Mouse (Mus musculus): ENCODE measurements around the gene Prcd. TPM values are rescaled to one million over a fixed set of nuclear protein-coding genes. Genes with fewer than 3 reads are reported as not detected.

The Prcd gene
- polyA plus RNA-seq, 1 experiment from 2014 or later, result 1.6 TPM

- Histone ChIP-seq H3K9ac (replicated peaks; ENCODE audit: low read length) (no peak overlapping the region), H3K4me3 (replicated peaks; ENCODE audit: low read depth, low read length) (no peak overlapping the region), H3K9me3 (ENCODE audit: control insufficient read depth, low read length) (no peaks in the 10 kb centered on the region), H3K27me3 (ENCODE audit: control insufficient read depth, insufficient read depth, low read length) (no peaks in the 10 kb centered on the region), H3K4me1 (ENCODE audit: control insufficient read depth, insufficient read depth, low read length) (no peaks in the 10 kb centered on the region), H3K36me3 (ENCODE audit: control insufficient read depth, insufficient read depth, low read length) (no peaks in the 10 kb centered on the region), H3K27ac (replicated peaks; ENCODE audit: low read depth, low read length) (no peak overlapping the region), H3K4me2 (ENCODE audit: low read length) (no peak overlapping the region)
- DNase-seq (no peak), ATAC-seq (ENCODE audit: low FRiP score, low TSS enrichment) (no peak)
- WGBS, result 83% methylated on average over 10 of the region's 10 CpGs
Measured at GRCm38 (mm10) chr11:116616438-116617118, 36.8 kb upstream of the Prcd start.

- Histone ChIP-seq H3K4me1 (ENCODE audit: control insufficient read depth, insufficient read depth, low read length) (no peaks in the 10 kb centered on the region), H3K27ac (replicated peaks; ENCODE audit: low read depth, low read length) (no peak overlapping the region), H3K27me3 (ENCODE audit: control insufficient read depth, insufficient read depth, low read length) (no peaks in the 10 kb centered on the region), H3K4me2 (ENCODE audit: low read length) (no peak overlapping the region), H3K9me3 (ENCODE audit: control insufficient read depth, low read length) (no peaks in the 10 kb centered on the region), H3K9ac (replicated peaks; ENCODE audit: low read length) (no peak overlapping the region), H3K36me3 (ENCODE audit: control insufficient read depth, insufficient read depth, low read length) (no peaks in the 10 kb centered on the region), H3K4me3 (replicated peaks; ENCODE audit: low read depth, low read length) (no peak overlapping the region)
- ATAC-seq (ENCODE audit: low FRiP score, low TSS enrichment) (no peak), DNase-seq (no peak)
- WGBS, result 84% methylated on average over 7 of the region's 7 CpGs
Measured at GRCm38 (mm10) chr11:116617641-116618040, 35.7 kb upstream of the Prcd start.

DNA sequence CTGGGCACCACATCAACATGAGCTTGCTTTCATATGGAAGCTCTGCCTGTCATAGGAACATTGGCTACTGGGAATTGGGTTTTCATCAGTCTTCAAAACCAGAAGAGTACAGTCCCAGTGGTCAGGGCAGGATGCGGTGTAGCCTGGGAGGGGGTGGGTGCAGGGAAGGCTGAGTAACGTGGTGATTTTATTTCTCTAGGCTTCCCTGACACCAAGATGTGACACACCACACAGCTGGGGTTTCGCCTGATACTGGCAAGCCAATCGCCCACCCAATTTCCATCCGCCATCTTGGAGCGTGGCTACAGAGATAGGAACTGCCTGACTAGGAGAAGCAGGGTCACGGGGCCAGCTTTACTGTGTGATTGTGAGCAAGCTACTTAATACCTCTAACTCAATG is 34.7 kb upstream of the Prcd start:
- Histone ChIP-seq H3K9me3 (ENCODE audit: control insufficient read depth, low read length) (no peaks in the 10 kb centered on the region), H3K4me3 (replicated peaks; ENCODE audit: low read depth, low read length) (no peak overlapping the region), H3K27ac (replicated peaks; ENCODE audit: low read depth, low read length) (no peak overlapping the region), H3K9ac (replicated peaks; ENCODE audit: low read length) (no peak overlapping the region), H3K36me3 (ENCODE audit: control insufficient read depth, insufficient read depth, low read length) (no peaks in the 10 kb centered on the region), H3K4me2 (ENCODE audit: low read length) (no peak overlapping the region), H3K27me3 (ENCODE audit: control insufficient read depth, insufficient read depth, low read length) (peaks cover 5% of the 10 kb centered on the region; the same call in 1 of the 2 replicates), H3K4me1 (ENCODE audit: control insufficient read depth, insufficient read depth, low read length) (no peaks in the 10 kb centered on the region; the same call in 1 of the 2 replicates)
- WGBS, result 92% methylated on average over 7 of the region's 7 CpGs
- DNase-seq (no peak), ATAC-seq (ENCODE audit: low FRiP score, low TSS enrichment) (no peak)

DNA sequence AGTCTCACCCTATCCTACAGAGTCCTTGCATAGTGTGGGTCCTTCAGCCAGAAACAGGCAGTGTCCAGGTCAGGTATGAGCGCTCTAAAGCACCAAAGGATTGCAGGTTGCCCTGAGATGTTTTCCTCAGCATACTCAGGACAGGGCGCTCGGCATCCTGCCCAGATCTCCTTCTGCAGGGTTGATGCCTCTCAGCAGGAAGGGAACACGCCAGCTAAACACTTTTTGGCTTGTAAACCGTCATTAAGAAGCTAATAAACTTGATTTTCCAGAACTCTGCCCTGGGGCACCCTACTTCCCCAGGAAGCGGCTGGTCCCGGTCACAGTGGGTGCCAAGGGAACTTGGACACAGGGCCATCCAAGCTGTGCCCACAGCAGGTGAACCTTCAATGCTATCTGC is 34.2 kb upstream of the Prcd start:
- no peaks in the 10 kb centered on the region for H3K36me3 ChIP-seq (ENCODE audit: control insufficient read depth, insufficient read depth, low read length)
- no peak overlapping the region for H3K27ac ChIP-seq (replicated peaks; ENCODE audit: low read depth, low read length)
- 87% methylated on average over 7 of the region's 7 CpGs for WGBS
- DNase-seq, result no peak
- no peak overlapping the region for H3K4me3 ChIP-seq (replicated peaks; ENCODE audit: low read depth, low read length)
- no peak for ATAC-seq (ENCODE audit: low FRiP score, low TSS enrichment)
- H3K9me3 ChIP-seq (ENCODE audit: control insufficient read depth, low read length), result no peaks in the 10 kb centered on the region
- H3K27me3 ChIP-seq (ENCODE audit: control insufficient read depth, insufficient read depth, low read length), result peaks cover 10% of the 10 kb centered on the region; the same call in 1 of the 2 replicates
- no peak overlapping the region for H3K4me2 ChIP-seq (ENCODE audit: low read length)
- H3K4me1 ChIP-seq (ENCODE audit: control insufficient read depth, insufficient read depth, low read length), result peaks cover 5% of the 10 kb centered on the region; the same call in 1 of the 2 replicates
- no peak overlapping the region for H3K9ac ChIP-seq (replicated peaks; ENCODE audit: low read length)

DNA sequence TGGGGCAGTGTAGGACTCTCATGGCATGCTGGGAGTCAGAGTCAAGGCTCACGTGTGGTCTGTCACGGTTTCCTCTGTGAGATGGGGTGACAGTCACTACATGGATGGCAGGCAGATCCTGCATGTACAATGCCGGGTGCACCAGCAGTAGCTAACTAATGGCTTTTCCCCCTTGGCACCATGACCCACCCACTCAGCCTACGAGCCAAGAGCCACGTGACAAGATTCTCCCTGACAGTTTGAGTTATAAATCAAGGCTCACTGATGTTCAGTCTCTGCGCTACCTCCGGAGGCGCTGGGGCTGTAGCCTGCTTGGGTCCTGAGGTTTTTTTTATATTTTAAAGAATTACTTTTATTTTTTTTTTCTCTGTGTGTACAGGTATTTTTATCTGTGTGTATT is 33.8 kb upstream of the Prcd start:
- DNase-seq, result no peak

GRCm38 (mm10) chr11:116620073-116620472 is 33.3 kb upstream of the Prcd start:
- Histone ChIP-seq H3K4me2 (ENCODE audit: low read length) (no peak overlapping the region), H3K27ac (replicated peaks; ENCODE audit: low read depth, low read length) (no peak overlapping the region), H3K27me3 (ENCODE audit: control insufficient read depth, insufficient read depth, low read length) (peaks cover 19% of the 10 kb centered on the region), H3K9ac (replicated peaks; ENCODE audit: low read length) (no peak overlapping the region), H3K4me1 (ENCODE audit: control insufficient read depth, insufficient read depth, low read length) (peaks cover 5% of the 10 kb centered on the region; the same call in 1 of the 2 replicates), H3K36me3 (ENCODE audit: control insufficient read depth, insufficient read depth, low read length) (no peaks in the 10 kb centered on the region), H3K9me3 (ENCODE audit: control insufficient read depth, low read length) (no peaks in the 10 kb centered on the region), H3K4me3 (replicated peaks; ENCODE audit: low read depth, low read length) (no peak overlapping the region)
- no peak for ATAC-seq (ENCODE audit: low FRiP score, low TSS enrichment)
- peak; percentile 10 for DNase-seq
- WGBS, result 42% methylated on average over 9 of the region's 9 CpGs

More for the DNA sequence above, 33.8 kb upstream of the Prcd start:
- peaks cover 5% of the 10 kb centered on the region; the same call in 1 of the 2 replicates for H3K4me1 ChIP-seq (ENCODE audit: control insufficient read depth, insufficient read depth, low read length)
- H3K9ac ChIP-seq (replicated peaks; ENCODE audit: low read length), result no peak overlapping the region
- peaks cover 14% of the 10 kb centered on the region for H3K27me3 ChIP-seq (ENCODE audit: control insufficient read depth, insufficient read depth, low read length)
- no peak overlapping the region for H3K27ac ChIP-seq (replicated peaks; ENCODE audit: low read depth, low read length)
- no peaks in the 10 kb centered on the region for H3K9me3 ChIP-seq (ENCODE audit: control insufficient read depth, low read length)
- WGBS, result 85% methylated on average over 8 of the region's 8 CpGs
- no peak for ATAC-seq (ENCODE audit: low FRiP score, low TSS enrichment)
- H3K36me3 ChIP-seq (ENCODE audit: control insufficient read depth, insufficient read depth, low read length), result no peaks in the 10 kb centered on the region
- no peak overlapping the region for H3K4me2 ChIP-seq (ENCODE audit: low read length)
- no peak overlapping the region for H3K4me3 ChIP-seq (replicated peaks; ENCODE audit: low read depth, low read length)

DNA sequence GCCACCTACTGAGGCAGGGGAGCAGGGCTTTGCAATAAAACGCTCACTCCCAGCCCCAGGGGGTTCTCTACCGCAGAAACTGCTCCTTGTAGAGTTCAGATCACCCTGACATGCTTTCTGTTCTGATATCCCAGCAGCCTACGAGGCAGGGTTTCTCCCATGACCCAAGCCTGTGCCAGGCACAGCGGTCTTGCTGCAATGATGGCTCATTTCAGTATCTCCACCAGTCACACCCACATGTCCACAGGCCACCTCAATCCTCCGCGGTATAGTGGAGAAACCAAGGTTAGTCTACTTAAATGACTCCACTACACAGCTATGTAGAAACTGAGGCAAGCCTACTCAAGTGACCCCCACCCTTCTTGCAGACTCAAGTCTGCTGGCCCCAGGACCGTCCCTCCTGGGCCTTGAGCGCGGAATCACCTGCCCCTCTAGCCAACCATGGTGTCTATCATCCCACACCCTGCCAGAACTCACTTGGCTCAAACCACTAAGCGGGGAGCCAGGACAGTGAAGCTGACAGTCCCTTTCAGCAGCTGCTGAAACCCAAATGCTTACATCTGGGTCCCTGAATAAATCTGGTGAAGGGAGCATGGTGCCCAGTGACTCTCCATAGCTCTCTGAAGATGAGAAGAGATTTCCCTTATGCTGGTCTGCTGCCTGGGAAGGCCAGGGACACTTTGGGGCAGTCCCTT is 32.6 kb upstream of the Prcd start:
- Histone ChIP-seq H3K36me3 (ENCODE audit: control insufficient read depth, insufficient read depth, low read length) (no peaks in the 10 kb centered on the region), H3K27me3 (ENCODE audit: control insufficient read depth, insufficient read depth, low read length) (peaks cover 23% of the 10 kb centered on the region), H3K4me2 (ENCODE audit: low read length) (no peak overlapping the region), H3K9ac (replicated peaks; ENCODE audit: low read length) (no peak overlapping the region), H3K27ac (replicated peaks; ENCODE audit: low read depth, low read length) (no peak overlapping the region), H3K9me3 (ENCODE audit: control insufficient read depth, low read length) (no peaks in the 10 kb centered on the region), H3K4me1 (ENCODE audit: control insufficient read depth, insufficient read depth, low read length) (peaks cover 5% of the 10 kb centered on the region; the same call in 1 of the 2 replicates), H3K4me3 (replicated peaks; ENCODE audit: low read depth, low read length) (no peak overlapping the region)
- ATAC-seq (ENCODE audit: low FRiP score, low TSS enrichment) (no peak), DNase-seq (no peak)
- WGBS, result 75% methylated on average over 10 of the region's 10 CpGs

- 66% methylated on average over 6 of the region's 6 CpGs for WGBS
- Histone ChIP-seq H3K27me3 (ENCODE audit: control insufficient read depth, insufficient read depth, low read length) (peaks cover 23% of the 10 kb centered on the region), H3K4me3 (replicated peaks; ENCODE audit: low read depth, low read length) (no peak overlapping the region), H3K9me3 (ENCODE audit: control insufficient read depth, low read length) (no peaks in the 10 kb centered on the region), H3K9ac (replicated peaks; ENCODE audit: low read length) (no peak overlapping the region), H3K27ac (replicated peaks; ENCODE audit: low read depth, low read length) (no peak overlapping the region), H3K4me2 (ENCODE audit: low read length) (no peak overlapping the region), H3K4me1 (ENCODE audit: control insufficient read depth, insufficient read depth, low read length) (peaks cover 5% of the 10 kb centered on the region; the same call in 1 of the 2 replicates), H3K36me3 (ENCODE audit: control insufficient read depth, insufficient read depth, low read length) (no peaks in the 10 kb centered on the region)
- DNase-seq (peak; percentile 15), ATAC-seq (ENCODE audit: low FRiP score, low TSS enrichment) (no peak)
Measured at GRCm38 (mm10) chr11:116621258-116621704, 32.1 kb upstream of the Prcd start.

Measured in midbrain, embryonic 14.5 days (tissue).